Mouse (Mus musculus): ENCODE data around the gene Ppp1r18. TPM values are rescaled to one million over a fixed set of nuclear protein-coding genes. Genes with fewer than 3 reads are reported as not detected.

The Ppp1r18 gene
- 18.4 and 18.8 TPM in 2 replicates for polyA plus RNA-seq (2015; fragmentation: Nextera tagmentation; extraction: Ambion mirVana)

GRCm38 (mm10) chr17:35865481-35866280 lies at the start of gene Ppp1r18:
Gene Ppp1r18 (plus strand): TSS chr17:35865593.
- peak within 1 kb of the TSS; percentile 95 for H3K4me2 ChIP-seq (ENCODE audit: low read length)
- WGBS: 0% methylated on average over 47 of the region's 48 CpGs
- peak; percentile 53 for ATAC-seq
- H3K9me3 ChIP-seq (replicated peaks; ENCODE audit: control insufficient read depth, low read length, poor library complexity, severe bottlenecking): no peaks in the 10 kb centered on the region
- H3K4me1 ChIP-seq (ENCODE audit: control insufficient read depth, insufficient read depth, low read length): peaks cover 50% of the 10 kb centered on the region
- peak within 1 kb of the TSS; percentile 95 for H3K27ac ChIP-seq (ENCODE audit: low read length)
- peak within 1 kb of the TSS; percentile 74 for H3K4me3 ChIP-seq (ENCODE audit: low read depth, low read length)
- no peaks in the 10 kb centered on the region for H3K27me3 ChIP-seq (ENCODE audit: control insufficient read depth, insufficient read depth, low read depth, low read length)
- peak within 1 kb of the TSS; percentile 85 for H3K9ac ChIP-seq (ENCODE audit: low read depth, low read length)
- no peaks in the 10 kb centered on the region for H3K36me3 ChIP-seq (ENCODE audit: control insufficient read depth, insufficient read depth, low read length)

DNA sequence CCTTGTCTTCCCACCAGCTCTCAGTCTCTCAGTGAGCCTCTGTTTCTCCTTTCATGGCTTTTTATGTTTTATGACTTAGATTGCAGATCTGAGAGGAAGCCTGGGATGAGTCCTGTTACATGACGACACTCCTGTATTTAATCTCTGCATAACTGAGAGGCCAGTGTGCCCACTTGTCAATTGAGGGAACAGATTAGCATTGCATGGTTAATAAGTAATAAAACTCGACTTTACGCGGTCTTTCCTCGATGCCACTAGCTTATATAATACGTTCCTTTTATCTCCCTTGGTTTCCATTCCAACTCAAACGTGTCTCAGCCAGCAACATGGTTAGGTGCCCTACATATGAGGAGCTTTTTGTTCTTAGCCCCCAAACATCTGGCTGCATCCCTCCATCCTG lies 49.6 kb upstream of the Ppp1r18 start:
- 57% methylated on average over 7 of the region's 7 CpGs for WGBS
- Histone ChIP-seq H3K4me3 (ENCODE audit: low read depth, low read length) (no peak overlapping the region), H3K27me3 (ENCODE audit: control insufficient read depth, insufficient read depth, low read depth, low read length) (peaks cover 8% of the 10 kb centered on the region; the same call in 1 of the 2 replicates), H3K36me3 (ENCODE audit: control insufficient read depth, insufficient read depth, low read length) (no peaks in the 10 kb centered on the region), H3K9ac (ENCODE audit: low read depth, low read length) (no peak overlapping the region), H3K9me3 (replicated peaks; ENCODE audit: control insufficient read depth, low read length, poor library complexity, severe bottlenecking) (no peaks in the 10 kb centered on the region), H3K4me1 (ENCODE audit: control insufficient read depth, insufficient read depth, low read length) (0 out of 2 replicates have a peak, but pooled peaks cover under 1% of the 10 kb centered on the region), H3K27ac (ENCODE audit: low read length) (no peak overlapping the region), H3K4me2 (ENCODE audit: low read length) (no peak overlapping the region)
- ATAC-seq: no peak

- Histone ChIP-seq H3K9me3 (replicated peaks; ENCODE audit: control insufficient read depth, low read length, poor library complexity, severe bottlenecking) (no peaks in the 10 kb centered on the region), H3K4me1 (ENCODE audit: control insufficient read depth, insufficient read depth, low read length) (peaks cover 9% of the 10 kb centered on the region)
- ATAC-seq: no peak
Measured at GRCm38 (mm10) chr17:35816686-35817085, 48.7 kb upstream of the Ppp1r18 start.

GRCm38 (mm10) chr17:35817226-35817625 lies 48.2 kb upstream of the Ppp1r18 start:
- Histone ChIP-seq H3K9me3 (replicated peaks; ENCODE audit: control insufficient read depth, low read length, poor library complexity, severe bottlenecking) (no peaks in the 10 kb centered on the region), H3K4me2 (ENCODE audit: low read length) (no peak overlapping the region), H3K9ac (ENCODE audit: low read depth, low read length) (no peak overlapping the region), H3K27me3 (ENCODE audit: control insufficient read depth, insufficient read depth, low read depth, low read length) (peaks cover 8% of the 10 kb centered on the region; the same call in 1 of the 2 replicates), H3K27ac (ENCODE audit: low read length) (no peak overlapping the region), H3K4me3 (ENCODE audit: low read depth, low read length) (no peak overlapping the region), H3K36me3 (ENCODE audit: control insufficient read depth, insufficient read depth, low read length) (no peaks in the 10 kb centered on the region), H3K4me1 (ENCODE audit: control insufficient read depth, insufficient read depth, low read length) (peaks cover 13% of the 10 kb centered on the region)
- no peak for ATAC-seq
- WGBS: 57% methylated on average over 10 of the region's 10 CpGs

More at GRCm38 (mm10) chr17:35816686-35817085, 48.7 kb upstream of the Ppp1r18 start:
- H3K36me3 ChIP-seq (ENCODE audit: control insufficient read depth, insufficient read depth, low read length): no peaks in the 10 kb centered on the region
- no peak overlapping the region for H3K4me3 ChIP-seq (ENCODE audit: low read depth, low read length)
- no peak overlapping the region for H3K27ac ChIP-seq (ENCODE audit: low read length)
- no peak overlapping the region for H3K9ac ChIP-seq (ENCODE audit: low read depth, low read length)
- H3K27me3 ChIP-seq (ENCODE audit: control insufficient read depth, insufficient read depth, low read depth, low read length): peaks cover 8% of the 10 kb centered on the region; the same call in 1 of the 2 replicates
- WGBS: 46% methylated on average over 7 of the region's 14 CpGs
- no peak overlapping the region for H3K4me2 ChIP-seq (ENCODE audit: low read length)

DNA sequence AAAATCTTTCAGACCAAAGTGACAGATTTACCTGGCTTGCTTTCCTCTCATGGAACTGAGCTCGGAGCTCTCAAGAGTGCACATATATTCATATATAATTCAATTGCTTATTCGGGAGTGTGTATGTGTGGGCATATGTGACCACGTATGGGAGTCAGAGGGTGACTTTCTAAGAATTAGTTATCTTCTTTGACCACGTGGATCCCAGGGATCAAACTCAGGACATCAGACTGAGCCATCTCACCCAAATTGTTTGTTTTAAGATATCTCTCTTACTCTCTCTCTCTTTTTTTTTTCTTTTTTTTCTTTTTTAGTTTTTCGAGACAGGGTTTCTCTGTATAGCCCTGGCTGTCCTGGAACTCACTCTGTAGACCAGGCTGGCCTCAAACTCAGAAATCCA lies 45.3 kb upstream of the Ppp1r18 start:
- Histone ChIP-seq H3K4me2 (ENCODE audit: low read length) (no peak overlapping the region), H3K27me3 (ENCODE audit: control insufficient read depth, insufficient read depth, low read depth, low read length) (peaks cover 8% of the 10 kb centered on the region; the same call in 1 of the 2 replicates), H3K4me3 (ENCODE audit: low read depth, low read length) (no peak overlapping the region), H3K9ac (ENCODE audit: low read depth, low read length) (no peak overlapping the region), H3K4me1 (ENCODE audit: control insufficient read depth, insufficient read depth, low read length) (peaks cover 29% of the 10 kb centered on the region), H3K36me3 (ENCODE audit: control insufficient read depth, insufficient read depth, low read length) (no peaks in the 10 kb centered on the region), H3K9me3 (replicated peaks; ENCODE audit: control insufficient read depth, low read length, poor library complexity, severe bottlenecking) (no peaks in the 10 kb centered on the region), H3K27ac (ENCODE audit: low read length) (no peak overlapping the region)
- WGBS: 81% methylated on average over 5 of the region's 5 CpGs
- ATAC-seq: no peak

GRCm38 (mm10) chr17:35821439-35822430 lies 43.7 kb upstream of the Ppp1r18 start, which contains the start of gene Ier3:
Gene Ier3 (plus strand): TSS chr17:35821684.
- Histone ChIP-seq H3K4me3 (ENCODE audit: low read depth, low read length) (peak within 1 kb of the TSS; percentile 70), H3K27ac (ENCODE audit: low read length) (peak within 1 kb of the TSS; percentile 84; the same call in 1 of the 2 replicates), H3K9me3 (replicated peaks; ENCODE audit: control insufficient read depth, low read length, poor library complexity, severe bottlenecking) (no peaks in the 10 kb centered on the region), H3K36me3 (ENCODE audit: control insufficient read depth, insufficient read depth, low read length) (peaks cover 6% of the 10 kb centered on the region; the same call in 1 of the 2 replicates), H3K4me1 (ENCODE audit: control insufficient read depth, insufficient read depth, low read length) (peaks cover 29% of the 10 kb centered on the region), H3K4me2 (ENCODE audit: low read length) (peak within 1 kb of the TSS; percentile 79), H3K9ac (ENCODE audit: low read depth, low read length) (peak within 1 kb of the TSS; percentile 82), H3K27me3 (ENCODE audit: control insufficient read depth, insufficient read depth, low read depth, low read length) (peaks cover 8% of the 10 kb centered on the region; the same call in 1 of the 2 replicates)
- WGBS: under 1% methylated on average over 62 of the region's 62 CpGs
- no peak for ATAC-seq

DNA sequence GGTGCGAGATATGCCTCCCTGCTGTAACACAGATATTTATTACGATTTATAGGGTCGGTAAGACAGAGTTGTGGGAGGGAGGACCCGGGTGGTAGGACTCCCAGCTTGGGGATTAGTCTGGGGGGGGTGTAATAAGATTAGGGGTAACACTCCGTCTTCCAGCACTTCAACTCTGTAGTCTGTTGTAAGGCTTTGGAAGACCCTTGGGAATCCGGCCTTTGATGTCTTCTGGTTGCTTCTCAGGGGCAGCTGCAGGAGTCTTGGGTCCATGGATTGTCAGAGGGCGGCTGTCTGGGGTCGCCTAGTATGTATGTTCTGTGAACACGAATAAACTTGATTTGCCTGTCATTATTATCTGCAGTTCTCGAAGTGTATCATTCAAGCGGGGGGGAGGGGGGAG lies 42.8 kb upstream of the Ppp1r18 start:
- Histone ChIP-seq H3K9me3 (replicated peaks; ENCODE audit: control insufficient read depth, low read length, poor library complexity, severe bottlenecking) (no peaks in the 10 kb centered on the region), H3K4me3 (ENCODE audit: low read depth, low read length) (peak overlapping the region; percentile 70), H3K36me3 (ENCODE audit: control insufficient read depth, insufficient read depth, low read length) (peaks cover 6% of the 10 kb centered on the region; the same call in 1 of the 2 replicates), H3K27ac (ENCODE audit: low read length) (peak overlapping the region; percentile 84), H3K9ac (ENCODE audit: low read depth, low read length) (peak overlapping the region; percentile 82), H3K4me1 (ENCODE audit: control insufficient read depth, insufficient read depth, low read length) (peaks cover 29% of the 10 kb centered on the region), H3K27me3 (ENCODE audit: control insufficient read depth, insufficient read depth, low read depth, low read length) (peaks cover 8% of the 10 kb centered on the region; the same call in 1 of the 2 replicates), H3K4me2 (ENCODE audit: low read length) (peak overlapping the region; percentile 79)
- 1% methylated on average over 11 of the region's 11 CpGs for WGBS
- ATAC-seq: peak; percentile 22; the same call in 1 of the 2 replicates

All from midbrain, embryonic 16.5 days (tissue).